Mouse (Mus musculus): ENCODE results near the gene Rps6ka3. TPM values are rescaled to one million over a fixed set of nuclear protein-coding genes. Genes with fewer than 3 reads are reported as not detected.

The Rps6ka3 gene
- total RNA-seq, 2 experiments from 2014 or later: 48.6 to 50.8 TPM

DNA sequence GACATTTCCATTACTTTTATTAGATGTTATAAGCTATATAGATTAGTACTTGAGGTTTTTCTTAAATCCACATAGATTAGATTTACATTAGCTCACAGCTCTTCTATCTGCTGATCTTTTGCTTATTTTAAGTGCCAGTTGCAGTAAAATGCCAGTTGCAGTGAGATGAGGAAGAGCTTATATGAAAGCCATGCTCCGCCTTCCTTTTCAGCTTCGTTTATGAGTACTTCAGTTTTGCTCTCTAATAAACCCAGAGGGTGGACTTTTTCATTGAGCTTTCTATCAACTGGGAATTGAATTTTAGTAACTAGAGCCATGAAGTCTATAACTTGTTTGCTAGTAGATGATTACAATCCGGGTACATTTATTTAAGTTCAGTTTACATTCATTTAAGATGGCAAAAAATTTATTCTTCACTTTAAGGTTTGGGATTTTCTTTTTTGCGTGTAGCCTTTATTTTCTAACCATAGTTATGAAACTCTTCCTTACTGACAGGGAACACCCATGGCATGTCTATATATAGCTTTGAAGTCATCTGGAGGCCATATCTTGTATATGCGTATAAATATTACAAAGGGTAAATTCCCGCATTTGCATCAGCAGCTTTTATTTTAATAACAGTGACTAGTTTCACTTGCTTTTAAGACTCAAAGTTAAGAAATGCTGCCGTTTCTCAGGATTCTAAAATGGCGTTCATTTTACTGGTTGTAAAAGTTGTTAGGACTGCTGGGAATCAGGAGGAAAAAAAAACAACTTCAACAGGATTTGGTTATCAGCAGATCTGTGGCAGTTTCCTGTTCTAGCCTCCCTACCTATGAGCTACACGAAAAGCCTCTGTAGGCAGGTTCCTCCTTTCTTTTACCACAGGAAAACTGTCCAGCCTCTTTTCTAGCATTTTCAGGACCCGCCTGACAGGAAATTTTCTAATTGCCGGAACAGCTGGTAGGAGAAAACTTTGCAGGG is 92.5 kb downstream of the Rps6ka3 start:
- intact Hi-C loops (cut with DNase I): no loop called here
- peak; percentile 1 to 3 for DNase-seq

DNA sequence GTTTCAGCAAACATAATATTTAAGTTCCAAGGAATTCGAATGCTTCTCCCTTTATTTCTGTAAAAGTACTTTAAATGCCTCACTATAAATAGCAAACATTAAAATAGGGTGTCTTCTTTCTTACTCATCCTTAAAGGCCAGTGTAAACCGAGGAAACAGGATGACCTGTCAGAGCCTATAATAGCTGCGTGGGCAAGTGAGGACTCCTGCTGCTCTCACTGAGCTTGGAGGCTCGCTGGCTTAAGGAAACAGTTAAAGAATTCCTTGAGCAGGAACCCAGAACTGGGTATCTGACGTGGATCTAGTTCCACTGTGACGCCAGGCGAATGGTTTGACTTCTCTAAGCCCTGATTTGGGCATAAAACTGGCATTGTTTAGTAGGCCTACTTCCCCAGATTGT is 105.2 kb downstream of the Rps6ka3 start:
- DNase-seq: no peak
- intact Hi-C loops (cut with DNase I): no loop called here

DNA sequence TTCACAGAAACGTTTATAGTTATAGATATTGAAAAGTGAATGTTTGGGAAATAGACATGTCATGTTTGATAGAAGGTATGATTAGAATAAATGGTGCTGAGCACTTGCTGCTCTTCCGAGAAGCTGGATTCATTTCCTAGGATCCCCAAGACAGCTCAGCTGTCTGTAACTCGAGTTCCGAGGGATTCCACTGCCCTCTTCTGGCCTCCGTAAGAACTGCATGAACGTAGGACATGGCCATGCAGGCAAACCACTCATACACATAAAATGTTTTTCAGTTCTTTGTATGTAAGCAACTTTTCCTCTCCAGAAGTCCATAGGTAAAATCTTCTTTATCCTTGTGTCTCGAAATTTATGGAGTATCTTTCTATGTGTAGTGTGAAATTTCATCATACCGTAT is 111.2 kb downstream of the Rps6ka3 start:
- intact Hi-C loops (cut with DNase I): loop anchor here (2.0 kb wide), 2 partner anchors 35 to 279 kb away; no protein-coding TSS in a partner anchor
- peak; percentile 61 to 80 for DNase-seq

DNA sequence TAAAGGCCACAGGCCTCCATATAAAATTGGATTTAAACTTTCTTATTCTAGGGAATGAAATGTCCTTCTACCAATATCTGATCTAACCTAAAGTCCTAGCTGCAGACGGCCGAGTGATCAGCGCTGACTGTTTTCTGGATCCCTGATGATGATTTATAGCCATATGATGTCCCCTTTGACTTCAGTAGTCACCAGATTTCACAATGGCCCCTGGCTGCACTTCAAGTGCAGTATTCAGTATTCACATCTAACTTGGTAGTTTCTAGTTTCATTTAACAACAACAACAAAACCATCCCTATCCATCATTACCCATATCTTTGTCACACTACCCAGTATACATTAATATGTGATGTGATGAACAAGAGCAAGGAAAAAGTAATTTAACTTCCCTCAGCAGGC is 154.4 kb downstream of the Rps6ka3 start:
- intact Hi-C loops (cut with DNase I): no loop called here

DNA sequence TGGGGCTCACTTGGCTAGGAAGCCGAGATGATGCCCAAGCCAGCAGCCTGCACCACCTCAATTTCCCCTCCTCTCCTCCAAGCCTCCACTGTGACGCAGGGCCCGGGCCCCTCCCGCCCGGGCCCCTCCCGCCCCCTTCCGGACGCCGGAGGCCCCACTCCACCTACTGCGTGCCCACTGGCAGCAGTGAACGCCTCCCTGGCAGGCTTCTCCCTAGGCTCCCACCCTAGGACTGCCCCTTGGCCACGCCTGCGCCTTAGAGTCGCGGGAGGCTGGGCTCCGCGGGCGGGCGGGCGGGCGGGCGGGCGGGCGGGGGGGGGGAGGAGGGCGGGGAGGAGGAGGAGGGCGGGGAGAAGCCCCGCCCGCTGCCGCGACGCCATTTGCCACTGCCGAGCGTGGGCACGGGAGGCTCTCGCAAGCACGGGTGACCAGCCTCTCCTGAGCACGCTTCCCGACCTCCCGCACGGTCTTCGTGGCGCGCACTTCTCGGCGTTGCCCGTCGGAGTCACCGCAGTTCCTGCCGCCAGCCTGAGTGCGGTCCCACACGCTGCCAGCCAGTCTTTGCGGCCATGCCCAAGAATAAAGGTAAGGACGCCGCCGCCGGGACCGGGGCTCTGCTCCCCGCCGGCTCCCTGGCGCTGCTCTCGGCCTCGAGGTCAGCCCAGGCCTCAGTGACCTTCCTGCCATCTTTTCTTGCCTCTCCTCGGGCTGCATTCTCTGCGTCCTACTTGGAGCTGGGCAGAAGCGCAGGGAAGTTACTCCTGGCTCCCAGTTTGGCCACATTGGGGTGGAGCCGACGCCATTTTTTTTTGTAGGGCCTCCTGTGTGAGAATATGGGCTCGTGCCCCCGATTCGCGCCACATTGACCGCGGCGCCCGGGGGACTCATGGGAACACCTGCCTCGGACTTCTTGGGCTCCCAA is 162.0 kb downstream of the Rps6ka3 start, which contains the start of gene Eif1ax:
Gene Eif1ax, plus strand, starts transcription at position 348 of the 922 bp plus-strand sequence.
- peak; percentile 72 to 75 for DNase-seq
- intact Hi-C loops (cut with DNase I): no loop called here

More for the DNA sequence above, 154.4 kb downstream of the Rps6ka3 start:
- no peak for DNase-seq

DNA sequence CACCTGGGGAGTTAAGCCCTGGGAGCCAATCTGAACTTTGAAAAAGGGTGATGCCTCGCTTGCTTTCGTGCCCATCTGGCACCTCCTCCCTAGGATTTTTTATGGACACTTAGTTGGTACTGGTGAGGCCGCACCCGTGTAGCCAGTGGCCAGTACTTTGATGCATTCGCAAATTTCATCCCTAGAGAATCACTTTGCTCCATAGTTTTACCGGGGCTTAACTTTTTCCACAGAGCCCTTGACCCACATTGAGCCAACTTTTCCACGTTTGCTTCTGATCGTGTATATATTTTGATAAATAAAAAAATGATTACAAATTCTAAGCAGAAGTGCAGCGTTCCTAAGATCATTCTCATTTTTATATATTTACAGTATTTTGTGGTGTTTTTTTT is 162.6 kb downstream of the Rps6ka3 start:
- DNase-seq: no peak
- intact Hi-C loops (cut with DNase I): no loop called here

DNA sequence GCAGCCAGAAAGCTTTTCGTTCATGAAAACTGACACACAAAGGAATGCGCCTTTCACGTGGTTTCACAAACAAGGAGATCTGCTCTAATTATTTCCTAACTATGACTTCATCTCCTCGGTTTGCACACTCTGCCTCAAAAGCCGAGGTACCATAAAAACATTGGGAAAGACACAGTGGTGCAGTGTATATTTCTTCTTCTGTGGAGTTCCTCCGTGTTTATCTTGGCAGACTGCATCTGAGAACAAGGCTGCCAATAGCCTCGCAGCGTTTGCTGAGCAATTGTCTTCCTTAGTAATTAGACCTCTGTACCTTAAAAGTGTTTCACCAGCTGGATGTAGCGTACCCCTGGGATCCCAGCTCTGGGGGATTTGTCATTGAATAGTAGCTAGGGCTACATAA is 177.0 kb downstream of the Rps6ka3 start:
- intact Hi-C loops (cut with DNase I): no loop called here
- no peak for DNase-seq

DNA sequence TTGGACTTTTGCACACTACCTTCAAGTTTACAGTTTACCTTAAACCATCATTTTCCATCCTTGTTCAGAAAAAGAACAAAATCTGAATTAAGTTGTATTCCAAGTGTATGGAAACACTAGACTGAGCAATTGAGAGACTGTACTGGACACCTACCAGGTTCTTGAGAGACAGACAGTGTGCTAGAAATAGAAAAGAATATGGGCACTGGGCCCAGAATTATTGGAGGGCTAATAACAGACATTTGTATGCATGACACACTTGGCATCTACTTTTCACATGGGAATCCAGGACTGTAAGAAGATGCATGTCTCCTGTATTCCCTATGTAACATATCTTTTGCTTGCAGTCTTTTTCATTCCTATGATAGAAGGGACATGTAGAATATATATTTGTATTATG is 178.8 kb downstream of the Rps6ka3 start:
- DNase-seq: no peak
- intact Hi-C loops (cut with DNase I): no loop called here

DNA sequence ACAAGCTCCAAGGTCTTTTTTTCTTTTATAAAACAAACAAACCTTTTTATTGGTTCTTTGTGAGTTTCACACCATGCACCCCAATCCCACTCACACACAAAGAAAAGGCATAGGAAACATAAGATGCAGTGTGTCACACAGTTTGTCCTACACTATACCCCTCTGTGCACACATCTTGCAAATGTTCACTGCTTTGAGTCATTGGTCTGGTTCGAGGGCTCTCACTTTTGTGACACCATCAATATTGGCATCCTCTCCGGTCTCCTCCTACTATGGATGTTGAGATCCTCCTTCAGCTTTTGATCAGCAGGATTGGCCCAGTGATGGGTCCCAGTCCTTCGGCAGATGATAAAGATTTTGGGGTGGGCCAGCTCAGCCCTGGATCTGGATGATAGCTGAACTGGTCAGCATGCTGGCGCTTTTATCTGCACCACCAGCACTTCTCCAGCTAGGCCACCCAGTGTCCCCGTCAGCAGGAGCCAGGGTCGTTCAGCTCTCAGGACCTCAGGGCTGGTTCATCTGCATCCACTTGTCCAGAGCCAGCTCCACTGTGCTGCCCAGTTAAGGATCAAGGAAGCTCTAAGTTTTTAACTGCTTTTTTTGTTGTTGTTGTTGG is 180.3 kb downstream of the Rps6ka3 start:
- DNase-seq: no peak
- intact Hi-C loops (cut with DNase I): no loop called here

DNA sequence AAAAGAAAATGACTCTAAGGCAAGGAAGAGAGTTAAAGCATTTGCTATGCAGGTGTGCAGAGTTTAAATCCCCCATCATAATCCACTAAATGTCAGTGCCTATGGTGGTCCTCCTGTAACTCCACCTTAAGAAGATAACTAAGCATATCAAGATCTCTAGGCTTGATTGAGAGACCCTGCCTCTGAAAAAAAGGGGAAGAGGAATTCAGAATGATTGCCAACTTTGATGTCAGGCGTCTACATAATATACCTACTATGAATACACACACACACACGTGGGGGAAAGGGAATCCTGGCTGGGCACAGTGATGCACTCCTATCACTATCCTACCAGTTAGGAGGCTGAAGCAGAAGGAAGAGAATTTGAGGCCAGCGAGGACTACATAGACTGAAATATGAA is 181.1 kb downstream of the Rps6ka3 start:
- intact Hi-C loops (cut with DNase I): no loop called here
- no peak for DNase-seq

DNA sequence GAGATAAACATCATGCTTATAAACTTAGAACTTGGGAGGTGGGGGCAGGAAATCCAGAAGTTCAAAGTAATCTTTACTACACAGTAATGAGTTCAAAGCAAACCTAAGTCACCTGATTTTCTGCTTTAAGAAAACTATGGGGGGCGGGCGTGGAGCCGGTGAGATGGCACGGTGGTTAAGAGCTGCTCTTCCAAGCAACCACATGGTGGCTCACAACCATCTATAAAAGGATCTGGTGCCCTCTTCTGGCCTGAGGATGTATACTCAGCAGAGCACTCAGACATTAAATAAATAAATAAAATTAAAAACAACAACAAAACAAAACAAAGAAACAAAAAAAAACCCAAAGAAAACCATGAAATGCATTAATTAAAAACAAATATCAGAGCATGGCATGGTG is 199.1 kb downstream of the Rps6ka3 start:
- peak; percentile 2 to 21 for DNase-seq
- intact Hi-C loops (cut with DNase I): loop anchor here (10.0 kb wide), 1 partner anchor 64 kb away; no protein-coding TSS in a partner anchor

DNA sequence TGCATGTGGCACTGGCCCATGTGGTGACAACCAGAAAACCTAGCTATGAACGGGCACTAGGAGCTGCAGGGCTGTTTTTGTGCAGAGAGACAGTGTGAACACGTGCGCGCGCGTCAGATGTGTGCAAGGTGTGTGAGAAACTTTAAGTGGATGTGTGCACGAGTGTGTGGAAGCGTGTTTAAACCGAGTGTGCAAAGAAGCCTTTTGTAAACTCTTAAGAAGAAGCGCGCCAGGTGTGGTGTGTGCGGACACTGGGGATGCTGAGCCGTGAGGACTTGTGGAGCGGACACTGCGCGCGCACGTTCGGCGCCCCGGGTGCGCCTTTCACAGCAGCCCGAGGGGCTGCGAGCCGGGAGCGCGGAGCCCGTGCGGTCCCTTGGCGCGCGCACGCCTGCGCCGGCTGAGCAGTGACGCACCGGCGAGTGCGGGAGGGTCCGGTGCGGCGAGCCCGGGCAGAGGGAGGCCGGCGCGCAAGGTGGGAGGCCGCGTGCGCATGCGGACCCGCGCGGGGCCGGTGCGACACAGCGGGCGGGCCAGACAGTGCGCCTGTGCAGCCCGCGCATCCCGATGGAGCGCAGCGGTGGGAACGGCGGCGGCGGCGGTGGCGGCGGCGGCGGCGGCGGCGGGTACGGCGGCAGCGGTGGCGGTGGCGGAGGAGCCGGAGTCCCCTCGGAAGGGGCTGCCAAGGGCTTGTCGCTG is 204.2 kb downstream of the Rps6ka3 start, which contains the start of gene Map7d2:
Gene Map7d2, plus strand, starts transcription at position 443 of the 699 bp plus-strand sequence.
- DNase-seq: peak; percentile 4 to 5
- intact Hi-C loops (cut with DNase I): no loop called here

DNA sequence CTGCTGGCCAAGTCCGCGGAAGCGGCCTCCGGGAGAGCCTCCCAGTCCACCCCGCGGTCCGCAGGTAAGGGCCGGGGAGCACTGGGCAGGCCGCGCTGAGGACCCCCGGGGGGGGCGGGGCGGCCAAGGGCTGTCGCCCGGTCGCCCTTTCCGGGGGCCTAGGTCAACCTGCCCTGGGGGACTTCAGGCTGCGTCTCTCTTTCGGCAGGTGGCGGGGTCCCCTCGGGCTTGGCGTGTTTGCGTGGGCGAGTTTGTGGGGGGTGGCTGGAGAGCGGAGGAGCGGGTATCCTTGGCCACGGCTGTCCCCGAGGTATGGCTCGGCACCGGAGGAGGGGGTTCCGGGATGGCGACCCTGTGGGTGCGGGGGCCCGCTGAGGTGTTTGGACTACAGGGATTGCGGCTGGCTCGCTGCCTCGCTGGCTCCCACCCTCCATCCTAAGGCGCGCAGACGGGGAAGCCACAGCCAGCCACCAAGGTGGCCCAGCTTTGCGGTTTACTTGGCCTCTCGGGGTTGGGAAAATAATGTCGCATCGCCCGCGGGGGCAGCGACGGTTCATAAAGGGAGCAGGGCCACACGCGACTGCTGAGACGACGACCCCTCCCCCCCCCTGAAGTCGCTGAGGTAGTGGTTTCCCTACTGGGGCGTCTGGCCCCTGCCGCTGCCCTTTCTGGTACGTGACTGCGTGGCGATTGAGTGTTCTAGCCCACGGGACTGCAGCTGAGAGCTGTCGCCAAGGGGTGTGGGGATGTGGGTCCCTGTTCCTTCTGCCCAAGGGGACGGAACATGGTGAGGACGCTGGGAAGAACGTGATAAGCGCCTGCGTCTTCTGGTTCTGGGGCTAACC is 204.9 kb downstream of the Rps6ka3 start:
- intact Hi-C loops (cut with DNase I): no loop called here
- peak in 1 of 2 experiments; percentile 3 for DNase-seq

Other genes with a start within 250 kb of the Rps6ka3 start
- gene Eif1ax, start 161.9 kb downstream of the Rps6ka3 start, total RNA-seq (2021): 10 to 100 TPM; 82.7 to 93.3 TPM
- under 1 TPM; 0.31 to 0.59 TPM for gene Map7d2, start 204.3 kb downstream of the Rps6ka3 start, total RNA-seq (2021)